Mouse (Mus musculus) inflammation-experienced regulatory T-cells, adult 16 weeks (primary cell): Measurements from ENCODE around the gene Tmem256. TPM values are rescaled to one million over a fixed set of nuclear protein-coding genes. Genes with fewer than 3 reads are reported as not detected.

Experiments
- polyA plus RNA-seq: library from polyadenylated mRNA; unstranded; fragments of 100-300 nt; shearing (Covaris generic); gene quantifications from one replicate; pipeline ENCODE4 v1.2.1, GENCODE M21; 2017

Gene Tmem256
- 113 TPM for polyA plus RNA-seq

DNA sequence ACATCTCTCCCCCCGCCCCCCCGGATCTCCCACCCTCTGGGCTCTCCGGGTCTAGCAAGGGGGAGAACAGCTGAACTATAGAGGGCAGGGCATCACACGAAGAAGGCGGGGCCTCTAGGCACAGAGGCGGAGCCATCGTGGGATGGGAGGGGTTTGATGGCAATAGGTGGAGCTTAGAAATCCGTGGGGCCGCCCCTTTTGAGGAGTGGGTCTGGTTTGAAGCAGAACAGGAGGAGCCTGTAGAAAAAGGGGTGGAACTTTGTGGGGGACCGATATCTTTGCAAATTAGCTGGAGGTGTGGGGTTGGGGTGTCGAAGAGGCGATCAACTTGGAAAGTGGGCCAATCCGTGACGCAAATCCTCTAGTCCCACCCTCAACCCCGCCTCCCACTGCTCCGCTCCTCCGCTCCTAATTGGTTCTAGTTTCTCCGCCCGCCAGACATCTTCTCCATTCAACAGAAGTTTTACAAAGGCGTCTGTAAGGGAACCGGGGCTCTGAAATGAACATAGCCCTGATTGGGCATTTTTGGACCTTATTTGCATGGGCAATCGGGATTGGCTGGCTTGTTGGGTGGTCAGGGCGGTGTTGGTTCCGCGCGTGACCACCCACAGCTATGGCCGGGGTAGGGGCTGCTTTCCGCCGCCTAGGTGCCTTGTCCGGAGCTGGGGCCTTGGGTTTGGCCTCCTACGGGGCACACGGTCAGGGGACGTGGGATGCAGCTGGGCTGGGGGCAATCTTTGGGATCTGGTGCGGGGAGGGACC is at the start of gene Tmem256:
Gene Tmem256 (plus strand): TSS at position 563 of the 762 bp plus-strand sequence.

DNA sequence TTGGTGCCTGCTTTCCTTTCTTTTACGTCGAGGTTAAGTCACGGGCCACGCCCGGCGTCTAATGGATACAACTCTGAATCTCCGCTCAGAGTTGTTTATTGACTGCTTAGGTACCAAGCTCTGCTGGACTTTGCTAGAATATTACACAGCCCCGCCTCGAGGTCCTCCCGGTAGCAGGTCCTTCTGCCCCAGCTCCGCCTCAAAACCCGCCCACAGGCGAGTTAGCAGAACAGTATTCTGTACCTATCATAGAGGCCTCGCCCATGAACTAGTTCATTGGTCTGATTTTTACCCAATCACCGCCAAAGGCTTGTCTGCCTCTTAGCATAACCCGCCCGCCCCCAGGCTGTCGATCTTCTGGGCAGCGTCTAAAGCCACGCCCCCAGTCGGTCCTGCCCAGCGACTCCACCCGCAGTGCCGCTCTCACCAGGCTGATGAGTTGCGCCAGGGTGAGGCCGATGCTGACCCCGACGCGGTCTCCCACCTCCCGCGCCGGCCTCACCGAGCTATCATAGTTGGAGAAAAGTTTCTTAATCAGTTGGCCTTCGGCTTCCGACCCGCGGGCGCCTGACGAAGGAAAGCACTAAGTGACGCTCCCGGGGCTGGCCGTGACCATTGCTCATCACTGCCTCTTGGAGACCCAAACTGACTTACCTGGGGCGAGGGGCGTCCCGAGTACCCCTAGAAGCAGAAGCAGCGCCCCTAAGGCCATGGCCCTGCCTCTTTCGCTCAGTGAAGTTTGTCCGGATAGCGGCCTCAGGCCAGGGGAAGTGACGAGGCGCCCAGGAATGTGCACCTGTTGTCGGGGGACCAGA is 42.9 kb upstream of the Tmem256 start, which contains the start of gene Chrnb1:
Gene Chrnb1 (minus strand): TSS at position 776 of the 815 bp plus-strand sequence.

DNA sequence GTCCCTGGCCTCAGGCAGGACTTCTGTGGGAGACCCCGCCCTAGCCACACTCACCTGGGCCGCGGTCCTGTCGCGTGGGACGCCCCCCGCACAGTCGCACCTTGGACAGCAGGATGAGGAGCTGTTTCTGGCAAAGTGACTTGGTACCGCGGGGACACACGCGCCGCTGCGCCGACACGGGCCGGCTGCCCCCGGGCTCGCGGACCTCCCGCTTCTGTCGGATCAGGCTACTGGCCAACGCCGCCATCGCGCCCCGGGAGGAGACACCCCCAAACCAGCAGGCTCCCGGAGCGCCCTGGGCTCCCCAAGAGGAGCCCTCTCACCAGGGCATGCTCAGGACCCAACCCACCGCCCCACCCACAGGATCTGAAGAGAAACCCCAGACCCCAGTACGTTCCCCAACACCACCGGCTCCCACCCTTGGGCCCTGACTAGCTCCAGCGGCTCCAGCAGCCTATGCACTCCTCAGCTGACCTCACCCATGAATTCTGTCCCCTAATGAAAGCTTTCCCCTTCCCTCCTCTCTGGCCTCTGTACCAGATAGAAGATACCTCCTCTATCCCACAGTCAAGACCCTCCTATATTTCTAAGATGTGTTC is 36.8 kb upstream of the Tmem256 start, which contains the start of gene Fgf11:
Gene Fgf11 (minus strand): TSS at position 479 of the 599 bp plus-strand sequence.

DNA sequence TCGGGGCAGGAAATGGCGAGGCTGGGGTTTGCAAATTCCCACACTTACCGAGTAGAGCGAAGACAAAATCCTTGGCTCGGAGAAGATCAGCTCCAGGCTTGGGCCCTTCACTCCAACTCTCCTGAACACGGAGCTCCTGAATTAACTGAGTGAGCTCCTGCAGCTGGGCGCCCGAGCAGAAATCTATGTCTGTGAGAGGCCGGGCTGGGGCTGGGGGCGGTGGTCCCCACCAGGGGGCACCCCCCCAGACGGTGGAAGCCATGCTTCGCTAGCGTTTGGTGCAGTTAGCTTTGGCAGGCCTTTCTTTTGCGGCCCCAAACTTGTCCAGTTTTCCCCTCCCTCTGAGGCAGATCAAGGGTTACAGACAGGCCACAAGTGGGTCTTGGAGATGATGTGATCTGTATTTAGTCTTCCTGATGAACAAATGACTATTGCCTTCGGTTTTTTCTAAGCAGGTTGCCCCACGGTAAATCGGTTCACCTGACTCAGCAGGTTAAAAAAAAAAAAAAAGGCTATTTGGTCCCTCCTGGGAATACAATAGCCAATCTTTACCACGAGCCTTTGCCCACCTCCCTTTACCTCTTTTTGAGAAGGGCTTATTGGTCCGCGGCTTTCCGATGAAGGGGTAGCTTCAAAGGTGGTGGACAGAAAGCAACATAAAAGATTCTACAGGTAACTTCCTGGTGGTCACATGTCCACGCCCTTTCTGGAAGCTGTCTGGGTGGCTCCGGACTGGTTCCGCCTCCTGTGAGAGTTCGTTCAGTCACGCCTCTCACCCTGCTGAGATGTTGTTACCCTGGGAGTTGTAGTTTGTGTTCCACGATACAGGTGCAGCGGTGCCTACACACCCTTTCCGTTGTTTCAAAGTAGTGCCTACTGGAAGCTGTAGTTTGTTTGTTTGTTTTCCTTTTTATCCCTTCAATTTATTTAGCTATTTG is 33.1 kb upstream of the Tmem256 start, which contains the start of gene Tmem102:
Gene Tmem102 (minus strand): TSS at position 653 of the 938 bp plus-strand sequence.

DNA sequence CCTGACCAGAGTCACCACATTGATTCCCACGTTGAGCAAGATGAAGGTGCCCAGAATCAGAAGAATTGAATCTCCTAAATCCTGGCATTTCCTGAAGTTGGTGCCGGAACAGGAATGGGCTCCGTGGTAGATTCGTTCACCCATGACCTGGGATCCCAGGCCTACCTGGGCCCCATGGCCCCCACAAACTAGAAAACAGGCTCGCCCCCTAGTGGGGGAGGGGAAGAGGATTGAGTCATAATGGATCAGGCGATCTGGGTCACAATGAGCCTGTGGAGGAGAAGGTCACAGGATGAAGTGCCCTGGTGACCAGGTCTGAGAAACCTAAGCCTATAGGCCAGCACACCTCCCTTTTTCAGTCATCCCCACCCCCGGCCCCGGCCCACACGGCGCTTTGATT is 23.2 kb upstream of the Tmem256 start, which contains the start of gene Gm39566:
Gene Gm39566 (minus strand): TSS at position 144 of the 400 bp plus-strand sequence.

DNA sequence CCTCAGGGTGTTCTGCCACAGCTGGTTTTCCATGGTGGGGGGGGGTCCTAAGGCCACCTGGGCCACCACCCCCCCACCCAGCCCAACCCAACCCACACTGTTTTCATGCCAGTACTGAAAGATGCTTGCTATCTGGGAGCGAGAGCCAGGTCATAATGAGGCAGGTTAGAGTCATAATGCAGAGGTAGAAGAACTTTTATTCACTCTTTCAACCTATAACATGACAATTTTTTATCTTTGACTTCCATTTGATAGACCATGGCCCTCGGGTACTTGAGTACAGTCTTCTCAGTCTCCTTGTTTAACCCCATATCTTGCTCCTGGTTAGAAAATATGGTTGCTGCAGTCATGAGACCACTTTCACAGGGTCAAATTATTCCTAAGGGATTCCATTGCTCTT is 19.9 kb upstream of the Tmem256 start, which contains the start of gene Spem2:
Gene Spem2 (minus strand): TSS at position 101 of the 400 bp plus-strand sequence.

DNA sequence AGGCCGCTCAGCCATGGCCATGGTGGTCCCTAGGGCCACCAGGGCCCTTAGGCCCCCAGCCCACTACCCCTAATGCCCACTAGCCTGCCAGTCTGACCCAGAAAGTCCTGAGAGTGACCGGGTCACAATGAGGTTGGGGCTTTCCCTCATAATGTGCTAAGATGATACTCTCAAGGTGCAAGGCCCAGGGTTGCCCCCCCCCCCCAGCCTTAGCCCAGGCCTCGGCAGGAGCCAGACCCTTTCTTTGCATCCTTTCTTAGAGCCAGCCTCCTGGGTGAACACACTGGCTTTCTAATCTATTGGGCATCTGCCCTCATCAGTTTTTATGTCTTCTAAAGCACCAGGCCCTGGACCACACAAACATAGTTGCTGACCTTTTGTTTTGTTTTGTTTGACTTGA is 16.2 kb upstream of the Tmem256 start, which contains the start of gene Spem1:
Gene Spem1 (minus strand): TSS at position 101 of the 400 bp plus-strand sequence.

DNA sequence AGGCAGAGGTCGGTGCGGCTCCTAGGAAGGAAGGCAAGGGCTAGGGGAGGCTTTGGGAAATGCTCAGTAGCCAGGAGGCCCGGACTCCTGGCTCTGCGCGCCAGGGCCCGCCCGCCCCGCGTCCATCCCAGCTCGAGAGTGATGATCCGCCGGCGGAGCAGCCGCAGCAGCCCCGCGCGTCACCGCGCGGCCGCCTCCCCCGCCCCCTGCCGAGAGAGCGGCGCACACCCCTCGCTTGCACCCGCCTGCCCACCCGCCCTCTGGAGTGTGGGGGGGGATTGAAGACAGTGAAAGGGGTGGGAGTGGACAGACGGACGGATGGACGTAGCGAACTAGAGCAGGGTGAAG is 736 bp upstream of the Tmem256 start, which contains the start of gene Nlgn2:
Gene Nlgn2 (minus strand): TSS at position 181 of the 348 bp plus-strand sequence.

DNA sequence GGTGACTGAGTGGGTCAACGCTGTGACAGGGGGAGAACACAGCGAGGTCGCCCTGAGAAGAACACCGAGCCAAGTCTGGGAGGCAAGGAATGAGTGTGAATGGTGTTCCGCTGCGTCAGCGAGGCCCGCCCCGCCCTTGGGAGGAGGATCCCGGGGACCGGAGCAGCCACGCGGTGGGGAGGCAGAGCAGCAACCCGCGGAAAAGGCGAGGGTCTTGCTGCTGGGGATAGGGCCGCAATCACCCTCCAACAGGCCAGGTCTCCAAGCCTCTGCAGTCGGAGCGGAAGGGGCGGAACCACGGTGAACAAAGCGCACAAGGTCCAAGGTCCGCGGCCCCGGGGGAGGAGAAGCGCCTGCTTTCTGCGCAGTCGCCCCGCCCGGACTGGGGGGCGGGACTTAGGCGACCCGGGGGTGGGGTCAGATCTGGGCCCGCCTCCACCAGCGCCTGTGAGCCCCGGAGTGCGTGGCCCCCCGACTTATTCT is 7.9 kb downstream of the Tmem256 start, which contains the start of gene Plscr3:
Gene Plscr3 (plus strand): TSS at position 179 of the 483 bp plus-strand sequence.

DNA sequence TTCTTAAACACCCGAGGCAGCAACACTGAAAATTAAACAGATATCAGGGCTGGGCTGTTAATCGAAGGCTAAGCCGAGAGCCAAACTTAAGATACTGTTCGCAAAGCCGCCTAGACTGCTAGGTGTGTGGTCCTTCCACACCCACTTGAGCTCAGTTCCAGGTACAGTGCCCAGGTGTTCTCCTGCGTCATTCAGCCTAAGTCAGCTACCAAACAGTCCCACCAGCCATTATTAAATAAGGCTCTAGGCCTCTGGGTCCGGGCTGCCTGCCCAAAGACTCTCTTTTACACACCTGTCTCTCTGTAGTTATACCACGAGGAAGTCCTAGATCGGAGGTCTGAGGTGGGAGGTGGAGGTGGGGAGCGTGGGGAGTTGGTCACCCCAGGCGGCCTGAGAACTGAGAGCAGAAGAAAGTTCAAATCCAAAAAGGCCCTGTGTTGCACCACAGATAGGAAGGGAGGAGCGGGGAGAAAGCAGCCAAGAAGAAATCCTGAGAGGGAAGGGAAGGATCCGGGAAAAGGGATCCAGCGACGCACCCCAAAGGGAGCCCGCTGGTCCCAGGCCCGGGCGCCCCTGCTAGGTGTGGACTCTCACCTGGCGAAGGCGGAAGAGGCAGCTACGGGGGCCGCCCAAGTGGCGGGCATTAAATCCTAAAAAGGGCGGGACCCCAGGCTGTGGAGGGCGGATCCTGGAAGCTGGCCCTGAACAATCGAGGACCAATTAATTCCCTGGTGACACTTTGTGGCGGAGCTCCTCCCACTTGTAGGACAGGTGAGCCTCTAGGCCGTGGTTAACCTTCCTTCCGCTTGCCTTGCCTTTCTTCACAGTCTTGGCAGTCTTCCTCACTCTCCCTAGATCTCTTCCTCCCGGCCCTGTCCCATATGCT is 20.0 kb downstream of the Tmem256 start, which contains the start of gene Tnk1:
Gene Tnk1 (minus strand): TSS at position 618 of the 886 bp plus-strand sequence.

DNA sequence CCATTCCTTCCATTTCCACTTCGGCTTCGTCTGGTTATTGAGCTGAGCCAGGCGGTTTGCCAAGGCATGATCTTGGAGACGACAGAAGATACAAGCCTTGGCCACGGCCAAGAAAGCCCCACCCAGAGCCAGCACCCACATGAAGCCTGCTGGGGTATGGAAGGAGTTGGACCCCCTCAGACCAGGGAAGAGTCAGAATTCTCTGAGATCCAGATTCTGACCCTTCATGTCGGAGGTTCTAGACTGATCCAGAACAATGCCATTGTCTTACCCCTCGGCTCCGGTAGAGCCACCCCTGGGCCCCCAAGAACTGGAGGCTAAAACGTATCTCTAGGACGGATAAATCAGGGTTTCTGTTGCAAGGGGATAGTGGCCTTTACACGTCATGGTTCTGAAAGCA is 39.6 kb downstream of the Tmem256 start, which contains the start of gene Tmem95:
Gene Tmem95 (minus strand): TSS at position 141 of the 400 bp plus-strand sequence.

DNA sequence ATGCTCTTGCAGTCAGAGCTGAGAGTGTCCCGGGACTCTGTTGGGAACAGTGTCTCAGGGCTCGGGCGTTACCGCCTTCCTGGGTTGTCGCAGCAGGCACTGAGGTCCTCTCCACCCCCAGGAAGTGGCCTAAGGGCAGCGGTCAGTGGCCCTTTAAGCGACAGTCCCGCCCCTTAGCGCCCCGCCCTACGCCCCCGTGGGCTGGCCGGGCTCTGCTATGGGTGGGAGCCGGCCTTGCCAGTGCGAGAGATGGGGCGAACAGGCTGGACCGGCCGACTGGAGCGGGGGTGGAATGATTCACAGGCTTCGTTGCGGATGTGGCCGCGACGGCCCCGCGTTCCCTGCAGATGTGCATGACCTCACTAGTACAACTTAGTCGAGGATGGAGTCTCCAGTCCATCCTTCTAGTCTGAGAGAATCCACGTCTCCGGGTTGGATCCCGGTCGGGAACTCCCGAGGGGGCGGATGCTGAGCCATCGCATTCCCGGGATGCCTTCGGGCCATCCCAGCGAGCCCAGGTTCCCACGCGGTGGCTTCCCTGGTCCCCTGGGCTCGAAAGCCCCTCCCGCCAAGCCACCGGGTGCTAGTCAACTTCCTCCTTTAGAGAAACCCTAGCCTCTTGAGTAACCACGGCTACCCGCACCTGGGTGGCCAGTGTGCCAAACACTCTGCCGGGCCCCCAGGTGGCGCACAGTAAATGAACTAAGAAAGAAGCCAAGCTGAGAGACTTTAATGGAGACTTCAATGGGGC is 42.7 kb downstream of the Tmem256 start, which contains the start of gene Kctd11:
Gene Kctd11 (minus strand): TSS at position 554 of the 751 bp plus-strand sequence.

Other genes with a start within 250 kb of the Tmem256 start
- 0.20 TPM for gene Atp1b2, start 232.6 kb upstream of the Tmem256 start, polyA plus RNA-seq
- not detected for gene Shbg, start 220.6 kb upstream of the Tmem256 start, polyA plus RNA-seq
- gene Sat2, start 216.5 kb upstream of the Tmem256 start, polyA plus RNA-seq = not detected
- 11.9 TPM for gene Fxr2, start 205.5 kb upstream of the Tmem256 start, polyA plus RNA-seq
- not detected for gene Sox15, start 183.2 kb upstream of the Tmem256 start, polyA plus RNA-seq
- 56.1 TPM for gene Mpdu1, start 175.9 kb upstream of the Tmem256 start, polyA plus RNA-seq
- 10.3 TPM for gene Cd68, start 172.4 kb upstream of the Tmem256 start, polyA plus RNA-seq
- 508 TPM for gene Eif4a1, start 166.1 kb upstream of the Tmem256 start, polyA plus RNA-seq
- 39.6 TPM for gene Senp3, start 156.4 kb upstream of the Tmem256 start, polyA plus RNA-seq
- 0.29 TPM for gene Tnfsf13, start 152.7 kb upstream of the Tmem256 start, polyA plus RNA-seq
- not detected for gene Tnfsf12, start 142.7 kb upstream of the Tmem256 start, polyA plus RNA-seq
- not detected for gene Tnfsfm13, start 142.4 kb upstream of the Tmem256 start, polyA plus RNA-seq
- 58.0 TPM for gene Polr2a, start 79.9 kb upstream of the Tmem256 start, polyA plus RNA-seq
- not detected for gene Slc35g3, start 76.5 kb upstream of the Tmem256 start, polyA plus RNA-seq
- gene Zbtb4, start 72.6 kb upstream of the Tmem256 start, polyA plus RNA-seq = 5.8 TPM
- gene Chrnb1, start 42.6 kb upstream of the Tmem256 start, polyA plus RNA-seq = 6.2 TPM
- not detected for gene Fgf11, start 36.7 kb upstream of the Tmem256 start, polyA plus RNA-seq
- gene Tmem102, start 32.9 kb upstream of the Tmem256 start, polyA plus RNA-seq = not detected
- gene Gm39566, start 23.2 kb upstream of the Tmem256 start, polyA plus RNA-seq = not detected
- not detected for gene Spem2, start 20.0 kb upstream of the Tmem256 start, polyA plus RNA-seq
- not detected for gene Spem1, start 16.3 kb upstream of the Tmem256 start, polyA plus RNA-seq
- gene Nlgn2, start 730 bp upstream of the Tmem256 start, polyA plus RNA-seq = 0.61 TPM
- 27.8 TPM for gene Plscr3, start 7.9 kb downstream of the Tmem256 start, polyA plus RNA-seq
- not detected for gene Tnk1, start 20.2 kb downstream of the Tmem256 start, polyA plus RNA-seq
- gene Tmem95, start 39.5 kb downstream of the Tmem256 start, polyA plus RNA-seq = not detected
- 2.3 TPM for gene Kctd11, start 42.9 kb downstream of the Tmem256 start, polyA plus RNA-seq
- gene Acap1, start 57.0 kb downstream of the Tmem256 start, polyA plus RNA-seq = 663 TPM
- gene 2810408A11Rik, start 62.5 kb downstream of the Tmem256 start, polyA plus RNA-seq = 3.0 TPM
- 5.7 TPM for gene Neurl4, start 62.6 kb downstream of the Tmem256 start, polyA plus RNA-seq
- 163 TPM for gene Gps2, start 75.4 kb downstream of the Tmem256 start, polyA plus RNA-seq
- 1,233 TPM for gene Eif5a, start 83.4 kb downstream of the Tmem256 start, polyA plus RNA-seq
- gene Ybx2, start 97.3 kb downstream of the Tmem256 start, polyA plus RNA-seq = not detected
- gene Slc2a4, start 109.7 kb downstream of the Tmem256 start, polyA plus RNA-seq = not detected
- gene Cldn7, start 126.3 kb downstream of the Tmem256 start, polyA plus RNA-seq = not detected
- 36.6 TPM for gene Ctdnep1, start 142.6 kb downstream of the Tmem256 start, polyA plus RNA-seq
- gene Elp5, start 144.0 kb downstream of the Tmem256 start, polyA plus RNA-seq = 70.7 TPM
- gene Gabarap, start 152.6 kb downstream of the Tmem256 start, polyA plus RNA-seq = 438 TPM
- gene Phf23, start 157.3 kb downstream of the Tmem256 start, polyA plus RNA-seq = 117 TPM
- 25.7 TPM for gene Dvl2, start 162.1 kb downstream of the Tmem256 start, polyA plus RNA-seq
- 152 TPM for gene Acadvl, start 176.9 kb downstream of the Tmem256 start, polyA plus RNA-seq
- 11.7 TPM for gene Dlg4, start 178.4 kb downstream of the Tmem256 start, polyA plus RNA-seq
- not detected for gene Asgr1, start 215.6 kb downstream of the Tmem256 start, polyA plus RNA-seq